Mouse (Mus musculus): ENCODE data around the gene Ccnb1. TPM values are rescaled to one million over a fixed set of nuclear protein-coding genes. Genes with fewer than 3 reads are reported as not detected.

Ccnb1 gene
- polyA plus RNA-seq, 1 experiment from 2014 or later: 69.9 TPM

- Histone ChIP-seq H3K4me2 (ENCODE audit: low read length) (no peak overlapping the region), H3K4me3 (replicated peaks; ENCODE audit: low read depth, low read length) (no peak overlapping the region), H3K27me3 (ENCODE audit: control insufficient read depth, insufficient read depth, low read length) (no peaks in the 10 kb centered on the region), H3K4me1 (ENCODE audit: control insufficient read depth, insufficient read depth, low read length) (peaks cover 6% of the 10 kb centered on the region), H3K9ac (replicated peaks; ENCODE audit: low read length) (no peak overlapping the region), H3K9me3 (ENCODE audit: control insufficient read depth, low read length) (no peaks in the 10 kb centered on the region), H3K36me3 (ENCODE audit: control insufficient read depth, insufficient read depth, low read length) (no peaks in the 10 kb centered on the region), H3K27ac (replicated peaks; ENCODE audit: low read depth, low read length) (no peak overlapping the region)
- no peak for DNase-seq
- WGBS: 82% methylated on average over 3 of the region's 3 CpGs
- no peak for ATAC-seq (ENCODE audit: low FRiP score, low TSS enrichment)
Measured at GRCm38 (mm10) chr13:100777491-100777890, 8.9 kb downstream of the Ccnb1 start.

GRCm38 (mm10) chr13:100776710-100777109, 9.7 kb downstream of the Ccnb1 start:
- no peak overlapping the region for H3K9ac ChIP-seq (replicated peaks; ENCODE audit: low read length)
- DNase-seq: no peak
- 65% methylated on average over 6 of the region's 6 CpGs for WGBS
- H3K9me3 ChIP-seq (ENCODE audit: control insufficient read depth, low read length): no peaks in the 10 kb centered on the region
- H3K4me1 ChIP-seq (ENCODE audit: control insufficient read depth, insufficient read depth, low read length): peaks cover 6% of the 10 kb centered on the region
- no peak overlapping the region for H3K4me3 ChIP-seq (replicated peaks; ENCODE audit: low read depth, low read length)
- no peak overlapping the region; the same call in 1 of the 2 replicates for H3K4me2 ChIP-seq (ENCODE audit: low read length)
- H3K27me3 ChIP-seq (ENCODE audit: control insufficient read depth, insufficient read depth, low read length): no peaks in the 10 kb centered on the region
- H3K27ac ChIP-seq (replicated peaks; ENCODE audit: low read depth, low read length): no peak overlapping the region
- no peak for ATAC-seq (ENCODE audit: low FRiP score, low TSS enrichment)
- peaks cover 1% of the 10 kb centered on the region; the same call in 1 of the 2 replicates for H3K36me3 ChIP-seq (ENCODE audit: control insufficient read depth, insufficient read depth, low read length)

DNA sequence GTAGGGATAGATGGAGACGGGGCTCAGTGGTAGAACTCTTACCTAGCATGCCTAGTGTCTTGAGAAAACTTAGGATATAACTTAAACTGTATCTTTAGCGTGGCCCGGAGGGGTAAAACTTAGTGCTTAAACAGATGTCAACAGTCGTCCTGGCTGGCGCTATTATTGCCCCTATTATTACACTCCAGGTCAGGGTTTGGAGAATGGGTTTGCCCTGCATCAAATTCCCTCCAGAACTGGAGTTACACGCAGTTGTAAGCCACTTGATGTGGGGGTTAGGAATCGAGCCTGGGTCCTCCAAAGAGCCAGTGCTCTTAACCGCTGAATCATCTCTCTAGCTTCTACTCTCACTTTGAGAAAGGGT, 10.3 kb downstream of the Ccnb1 start:
- 17% methylated on average over 8 of the region's 8 CpGs for WGBS
- Histone ChIP-seq H3K4me1 (ENCODE audit: control insufficient read depth, insufficient read depth, low read length) (peaks cover 6% of the 10 kb centered on the region), H3K36me3 (ENCODE audit: control insufficient read depth, insufficient read depth, low read length) (peaks cover 3% of the 10 kb centered on the region; the same call in 1 of the 2 replicates), H3K27ac (replicated peaks; ENCODE audit: low read depth, low read length) (peak overlapping the region; percentile 53; the same call in 1 of the 2 replicates), H3K9ac (replicated peaks; ENCODE audit: low read length) (peak overlapping the region; percentile 45; the same call in 1 of the 2 replicates), H3K4me3 (replicated peaks; ENCODE audit: low read depth, low read length) (peak overlapping the region; percentile 65), H3K4me2 (ENCODE audit: low read length) (peak overlapping the region; percentile 91), H3K9me3 (ENCODE audit: control insufficient read depth, low read length) (no peaks in the 10 kb centered on the region), H3K27me3 (ENCODE audit: control insufficient read depth, insufficient read depth, low read length) (no peaks in the 10 kb centered on the region)
- DNase-seq (no peak), ATAC-seq (ENCODE audit: low FRiP score, low TSS enrichment) (peak; percentile 49)

DNA sequence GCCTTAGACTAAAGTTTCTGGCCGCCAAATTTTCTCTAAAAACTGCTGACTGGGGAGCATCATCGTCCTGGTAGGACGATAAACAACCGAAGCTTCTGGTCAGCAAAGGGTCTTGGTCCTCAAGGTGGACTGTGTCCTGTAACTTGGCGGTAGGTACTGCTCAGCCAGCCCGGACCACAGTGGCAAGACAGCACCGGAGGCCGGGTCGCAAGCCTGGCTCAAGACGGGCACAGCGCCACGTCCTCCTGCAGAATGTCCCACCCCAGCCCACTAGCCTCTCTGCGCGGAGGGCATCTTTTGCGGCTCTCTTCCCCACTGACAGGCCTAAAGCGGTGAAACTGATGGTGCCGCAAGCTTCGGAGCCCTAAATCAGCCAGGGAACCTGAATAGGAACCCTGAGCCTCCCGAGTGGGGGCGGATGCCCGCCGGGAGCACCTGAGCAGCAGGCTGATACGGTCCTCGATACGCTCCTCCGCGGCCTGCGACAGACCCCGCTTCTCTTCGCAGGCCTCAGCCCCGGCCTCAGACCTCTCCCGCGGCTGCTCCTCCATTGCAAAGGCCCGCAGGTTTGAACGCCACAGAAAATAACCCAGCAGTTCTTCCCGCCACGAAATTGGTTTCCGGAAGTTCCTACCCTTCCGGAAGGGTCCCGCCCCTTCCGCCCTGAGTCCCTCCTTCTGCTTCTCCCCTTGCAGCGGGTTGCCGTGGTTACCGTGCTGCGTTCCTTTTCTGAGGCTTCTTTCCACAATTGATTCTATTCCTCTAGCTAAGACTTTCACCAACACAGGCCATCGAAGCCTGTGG, 10.9 kb downstream of the Ccnb1 start, which contains the start of gene Cenph:
Gene Cenph, minus strand, starts transcription at position 648 of the 804 bp plus-strand sequence.
- peak; percentile 95 for DNase-seq
- peak; percentile 93 for ATAC-seq (ENCODE audit: low FRiP score, low TSS enrichment)
- Histone ChIP-seq H3K4me1 (ENCODE audit: control insufficient read depth, insufficient read depth, low read length) (peaks cover 6% of the 10 kb centered on the region), H3K36me3 (ENCODE audit: control insufficient read depth, insufficient read depth, low read length) (peaks cover 5% of the 10 kb centered on the region; the same call in 1 of the 2 replicates), H3K4me2 (ENCODE audit: low read length) (peak within 1 kb of the TSS; percentile 91), H3K4me3 (replicated peaks; ENCODE audit: low read depth, low read length) (peak within 1 kb of the TSS; percentile 65), H3K9me3 (ENCODE audit: control insufficient read depth, low read length) (no peaks in the 10 kb centered on the region), H3K27ac (replicated peaks; ENCODE audit: low read depth, low read length) (peak within 1 kb of the TSS; percentile 53; the same call in 1 of the 2 replicates), H3K27me3 (ENCODE audit: control insufficient read depth, insufficient read depth, low read length) (no peaks in the 10 kb centered on the region), H3K9ac (replicated peaks; ENCODE audit: low read length) (peak within 1 kb of the TSS; percentile 45)
- WGBS: under 1% methylated on average over 46 of the region's 46 CpGs

DNA sequence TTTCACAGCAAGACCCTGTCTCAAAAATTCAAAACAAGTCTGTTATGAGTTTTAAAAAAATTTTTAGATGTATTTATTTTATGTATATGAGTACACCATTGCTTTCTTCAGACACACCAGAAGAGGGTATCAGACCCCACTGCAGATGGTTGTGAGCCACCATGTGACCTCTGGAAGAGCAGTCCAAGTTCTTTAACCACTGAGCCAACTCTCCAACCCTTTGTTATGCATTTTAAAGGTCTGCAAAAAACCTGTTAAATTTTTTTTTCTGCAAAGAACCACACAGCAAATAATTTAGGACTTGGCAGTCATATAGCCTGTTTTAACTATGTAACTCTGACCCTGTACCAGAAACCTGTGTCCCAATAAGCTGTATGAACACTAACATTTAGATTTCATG, 11.7 kb downstream of the Ccnb1 start:
- no peaks in the 10 kb centered on the region for H3K27me3 ChIP-seq (ENCODE audit: control insufficient read depth, insufficient read depth, low read length)
- H3K4me1 ChIP-seq (ENCODE audit: control insufficient read depth, insufficient read depth, low read length): peaks cover 6% of the 10 kb centered on the region
- ATAC-seq (ENCODE audit: low FRiP score, low TSS enrichment) (no peak), DNase-seq (no peak)
- H3K9me3 ChIP-seq (ENCODE audit: control insufficient read depth, low read length): no peaks in the 10 kb centered on the region
- no peak overlapping the region for H3K27ac ChIP-seq (replicated peaks; ENCODE audit: low read depth, low read length)
- H3K9ac ChIP-seq (replicated peaks; ENCODE audit: low read length): no peak overlapping the region
- H3K4me3 ChIP-seq (replicated peaks; ENCODE audit: low read depth, low read length): peak overlapping the region; percentile 65; the same call in 1 of the 2 replicates
- peak overlapping the region; percentile 91 for H3K4me2 ChIP-seq (ENCODE audit: low read length)
- peaks cover 5% of the 10 kb centered on the region; the same call in 1 of the 2 replicates for H3K36me3 ChIP-seq (ENCODE audit: control insufficient read depth, insufficient read depth, low read length)

DNA sequence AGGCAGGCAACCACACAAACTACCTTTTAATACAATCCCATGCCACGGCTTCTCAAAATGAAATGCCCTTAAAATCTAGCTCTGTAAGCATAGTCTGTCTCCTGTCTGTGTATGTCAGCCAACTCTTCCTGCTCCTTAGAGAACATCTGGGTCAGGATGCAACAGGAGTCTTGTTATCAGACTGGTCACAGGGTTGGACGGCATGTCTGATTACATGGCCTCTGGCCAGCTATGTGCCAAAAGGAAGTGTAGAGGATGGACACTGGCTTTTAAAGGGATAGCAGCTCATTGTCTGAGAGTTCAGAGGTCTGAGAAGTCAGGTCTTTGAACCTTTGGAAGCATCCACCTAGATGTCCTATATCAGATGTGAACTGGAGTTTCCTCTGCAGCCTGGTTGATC, 31.0 kb downstream of the Ccnb1 start:
- no peaks in the 10 kb centered on the region for H3K27me3 ChIP-seq (ENCODE audit: control insufficient read depth, insufficient read depth, low read length)
- 94% methylated on average over 2 of the region's 2 CpGs for WGBS
- no peaks in the 10 kb centered on the region for H3K9me3 ChIP-seq (ENCODE audit: control insufficient read depth, low read length)
- no peak overlapping the region for H3K4me3 ChIP-seq (replicated peaks; ENCODE audit: low read depth, low read length)
- no peak overlapping the region for H3K9ac ChIP-seq (replicated peaks; ENCODE audit: low read length)
- ATAC-seq (ENCODE audit: low FRiP score, low TSS enrichment) (no peak), DNase-seq (no peak)
- H3K4me2 ChIP-seq (ENCODE audit: low read length): no peak overlapping the region
- no peaks in the 10 kb centered on the region for H3K4me1 ChIP-seq (ENCODE audit: control insufficient read depth, insufficient read depth, low read length)
- H3K27ac ChIP-seq (replicated peaks; ENCODE audit: low read depth, low read length): no peak overlapping the region
- no peaks in the 10 kb centered on the region for H3K36me3 ChIP-seq (ENCODE audit: control insufficient read depth, insufficient read depth, low read length)

DNA sequence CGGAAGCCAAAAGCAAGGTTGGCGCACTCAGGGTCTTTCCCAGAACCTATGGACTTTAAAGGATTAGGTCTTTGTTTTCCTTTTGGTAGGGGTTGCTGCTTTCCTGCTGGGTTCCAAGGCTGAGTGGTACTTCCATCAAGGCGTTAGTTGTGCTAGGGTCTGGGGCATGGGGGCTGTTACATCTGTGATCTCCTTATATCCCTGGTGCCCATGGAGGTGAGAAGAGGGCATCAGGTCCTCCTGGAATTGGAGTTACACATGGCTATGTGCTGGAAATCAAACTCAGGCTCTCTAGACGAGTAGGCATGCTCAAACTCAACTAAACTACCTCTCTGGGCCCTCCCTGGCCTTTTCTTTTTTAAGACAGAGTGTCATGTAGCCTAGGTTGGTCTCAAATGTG, 32.2 kb downstream of the Ccnb1 start:
- H3K27me3 ChIP-seq (ENCODE audit: control insufficient read depth, insufficient read depth, low read length): no peaks in the 10 kb centered on the region
- no peaks in the 10 kb centered on the region for H3K36me3 ChIP-seq (ENCODE audit: control insufficient read depth, insufficient read depth, low read length)
- H3K4me2 ChIP-seq (ENCODE audit: low read length): no peak overlapping the region
- DNase-seq (no peak), ATAC-seq (ENCODE audit: low FRiP score, low TSS enrichment) (no peak)
- H3K9me3 ChIP-seq (ENCODE audit: control insufficient read depth, low read length): no peaks in the 10 kb centered on the region
- WGBS: 62% methylated on average over 4 of the region's 4 CpGs
- no peak overlapping the region for H3K4me3 ChIP-seq (replicated peaks; ENCODE audit: low read depth, low read length)
- H3K27ac ChIP-seq (replicated peaks; ENCODE audit: low read depth, low read length): no peak overlapping the region
- H3K9ac ChIP-seq (replicated peaks; ENCODE audit: low read length): no peak overlapping the region
- H3K4me1 ChIP-seq (ENCODE audit: control insufficient read depth, insufficient read depth, low read length): no peaks in the 10 kb centered on the region

DNA sequence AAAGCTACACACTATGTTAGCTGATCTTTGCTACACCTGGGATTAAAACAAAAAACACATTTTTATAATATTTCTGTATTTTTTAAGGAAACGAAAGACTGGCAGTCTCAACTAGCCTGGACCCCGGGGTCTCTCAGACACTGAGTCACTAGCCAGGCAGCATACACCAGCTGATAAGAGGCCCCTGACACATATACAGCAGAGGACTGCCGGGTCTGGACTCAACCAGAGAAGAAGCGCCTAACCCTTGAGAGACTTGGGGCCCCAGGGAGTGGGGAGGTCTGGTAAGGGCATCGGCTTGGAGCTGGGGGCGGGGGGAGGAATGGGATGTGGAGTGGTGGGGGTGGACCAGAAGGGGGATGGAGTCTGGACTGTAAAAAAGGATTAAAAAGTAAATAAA, 33.4 kb downstream of the Ccnb1 start:
- no peaks in the 10 kb centered on the region for H3K4me1 ChIP-seq (ENCODE audit: control insufficient read depth, insufficient read depth, low read length)
- H3K27ac ChIP-seq (replicated peaks; ENCODE audit: low read depth, low read length): no peak overlapping the region
- no peaks in the 10 kb centered on the region for H3K27me3 ChIP-seq (ENCODE audit: control insufficient read depth, insufficient read depth, low read length)
- H3K9me3 ChIP-seq (ENCODE audit: control insufficient read depth, low read length): no peaks in the 10 kb centered on the region
- H3K4me2 ChIP-seq (ENCODE audit: low read length): no peak overlapping the region
- no peak overlapping the region for H3K4me3 ChIP-seq (replicated peaks; ENCODE audit: low read depth, low read length)
- no peak overlapping the region for H3K9ac ChIP-seq (replicated peaks; ENCODE audit: low read length)
- 87% methylated on average over 6 of the region's 6 CpGs for whole genome bisulfite sequencing
- ATAC-seq (ENCODE audit: low FRiP score, low TSS enrichment) (no peak), DNase-seq (no peak)
- H3K36me3 ChIP-seq (ENCODE audit: control insufficient read depth, insufficient read depth, low read length): no peaks in the 10 kb centered on the region

DNA sequence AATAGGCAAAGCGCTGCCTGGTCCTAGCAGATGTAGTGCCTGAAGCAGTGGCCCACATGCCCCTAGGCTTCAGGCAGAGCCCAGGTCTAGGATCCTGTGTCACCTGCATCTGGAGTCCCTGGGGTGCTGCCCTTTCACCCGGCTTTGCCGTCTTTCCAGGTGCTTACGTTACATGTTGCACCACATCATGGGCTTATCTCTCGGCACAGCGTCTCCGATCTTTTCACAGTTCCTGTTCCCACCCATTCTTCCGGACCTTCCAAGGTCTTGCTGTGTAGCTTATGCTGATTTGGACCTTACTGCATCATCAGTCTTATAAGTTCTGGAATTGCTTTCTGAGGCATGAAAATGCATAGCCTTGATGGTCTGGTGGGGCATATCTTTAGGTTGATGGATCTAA, 33.8 kb downstream of the Ccnb1 start:
- H3K4me1 ChIP-seq (ENCODE audit: control insufficient read depth, insufficient read depth, low read length): no peaks in the 10 kb centered on the region
- H3K4me3 ChIP-seq (replicated peaks; ENCODE audit: low read depth, low read length): no peak overlapping the region
- no peak overlapping the region for H3K9ac ChIP-seq (replicated peaks; ENCODE audit: low read length)
- no peak overlapping the region for H3K27ac ChIP-seq (replicated peaks; ENCODE audit: low read depth, low read length)
- ATAC-seq (ENCODE audit: low FRiP score, low TSS enrichment) (no peak), DNase-seq (no peak)
- no peak overlapping the region for H3K4me2 ChIP-seq (ENCODE audit: low read length)
- H3K36me3 ChIP-seq (ENCODE audit: control insufficient read depth, insufficient read depth, low read length): no peaks in the 10 kb centered on the region
- 92% methylated on average over 8 of the region's 8 CpGs for WGBS
- no peaks in the 10 kb centered on the region for H3K9me3 ChIP-seq (ENCODE audit: control insufficient read depth, low read length)
- H3K27me3 ChIP-seq (ENCODE audit: control insufficient read depth, insufficient read depth, low read length): no peaks in the 10 kb centered on the region

Measured in midbrain, embryonic 14.5 days (tissue).